Mouse (Mus musculus): ENCODE data around the gene Zbtb17. TPM values are rescaled to one million over a fixed set of nuclear protein-coding genes. Genes with fewer than 3 reads are reported as not detected.
A peak's percentile ranks its signal among the peaks of the same experiment; 100 is the strongest.

The Zbtb17 gene
- polyA plus RNA-seq (2012; rRNA removed), result 26.3 and 47.0 TPM in 2 replicates

GRCm38 (mm10) chr4:141444451-141445327, at the start of gene Zbtb17:
TSS of gene Zbtb17 (plus strand) at chr4:141444654.
- Histone ChIP-seq H3K27me3 (ENCODE audit: control insufficient read depth, insufficient read depth, low read length) (no peaks in the 10 kb centered on the region), H3K36me3 (ENCODE audit: control insufficient read depth, insufficient read depth, low read length) (peaks cover 9% of the 10 kb centered on the region), H3K27ac (ENCODE audit: insufficient read depth, low read depth, low read length) (peak within 1 kb of the TSS; percentile 29; the same call in 1 of the 2 replicates), H3K4me3 (ENCODE audit: low read depth, low read length) (peak within 1 kb of the TSS; percentile 93), H3K4me1 (ENCODE audit: control insufficient read depth, insufficient read depth, insufficient read length, low read length) (peaks cover 9% of the 10 kb centered on the region; the same call in 1 of the 2 replicates)
- no peak; the same call in none of the 2 replicates for TF ChIP-seq POLR2A (IDR thresholded peaks at IDR 0.05; ENCODE audit: low read depth, low read length)
- no peak for TF ChIP-seq CTCF (IDR thresholded peaks at IDR 0.05; ENCODE audit: extremely low read depth, insufficient read length, insufficient replicate concordance, low read depth, low read length)
- WGBS, result 1% methylated on average over 92 of the region's 102 CpGs

DNA sequence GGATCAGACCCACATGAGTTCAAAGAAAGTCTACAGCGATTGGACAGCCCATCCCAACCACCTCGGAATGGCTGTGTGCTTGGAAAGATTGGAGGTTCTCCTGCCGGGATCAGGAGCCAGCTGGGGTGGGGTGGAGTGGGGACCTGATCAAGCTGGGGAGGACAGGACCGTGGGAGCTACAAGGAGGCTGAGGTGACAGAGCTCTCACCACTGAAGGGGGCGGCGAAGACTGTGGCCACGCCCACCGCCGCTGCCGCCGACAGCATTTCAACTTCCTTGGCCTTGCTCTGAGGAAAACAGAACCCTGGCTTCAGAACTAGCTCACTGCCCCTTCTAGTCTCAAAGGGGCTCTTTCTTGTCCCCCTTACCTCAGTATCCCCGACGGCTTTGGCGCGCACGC, 49.7 kb upstream of the Zbtb17 start:
- 19% methylated on average over 16 of the region's 16 CpGs for WGBS
- Histone ChIP-seq H3K27me3 (ENCODE audit: control insufficient read depth, insufficient read depth, low read length) (no peaks in the 10 kb centered on the region), H3K4me3 (ENCODE audit: low read depth, low read length) (no peak overlapping the region), H3K27ac (ENCODE audit: insufficient read depth, low read depth, low read length) (no peak overlapping the region), H3K36me3 (ENCODE audit: control insufficient read depth, insufficient read depth, low read length) (no peaks in the 10 kb centered on the region), H3K4me1 (ENCODE audit: control insufficient read depth, insufficient read depth, insufficient read length, low read length) (no peaks in the 10 kb centered on the region; the same call in 1 of the 2 replicates)
- TF ChIP-seq POLR2A (IDR thresholded peaks at IDR 0.05; ENCODE audit: low read depth, low read length) (no peak), CTCF (IDR thresholded peaks at IDR 0.05; ENCODE audit: extremely low read depth, insufficient read length, insufficient replicate concordance, low read depth, low read length) (no peak)

DNA sequence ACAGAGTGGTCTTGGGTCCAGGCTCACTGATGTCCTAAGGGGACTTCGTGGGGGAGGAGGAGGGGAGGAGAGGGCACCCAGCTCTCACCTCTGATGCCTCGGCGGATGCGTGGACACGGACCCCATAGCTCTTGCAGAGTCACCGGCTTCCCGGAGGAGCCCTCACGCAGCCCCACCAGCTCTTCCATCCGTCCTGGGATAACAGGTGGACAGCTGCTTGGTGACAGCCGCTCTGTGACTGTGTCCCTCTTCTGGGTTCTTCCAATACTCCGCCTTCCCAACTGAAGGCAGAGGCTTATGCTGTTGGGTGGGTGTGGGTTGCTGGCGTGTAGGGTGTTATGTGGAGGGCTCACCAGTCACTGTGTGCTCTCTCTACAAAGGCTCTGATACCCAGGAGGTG, 46.6 kb upstream of the Zbtb17 start:
- H3K27ac ChIP-seq (ENCODE audit: insufficient read depth, low read depth, low read length), result no peak overlapping the region
- TF ChIP-seq POLR2A (IDR thresholded peaks at IDR 0.05; ENCODE audit: low read depth, low read length) (no peak), CTCF (IDR thresholded peaks at IDR 0.05; ENCODE audit: extremely low read depth, insufficient read length, insufficient replicate concordance, low read depth, low read length) (no peak)
- no peaks in the 10 kb centered on the region for H3K36me3 ChIP-seq (ENCODE audit: control insufficient read depth, insufficient read depth, low read length)
- no peak overlapping the region for H3K4me3 ChIP-seq (ENCODE audit: low read depth, low read length)
- H3K27me3 ChIP-seq (ENCODE audit: control insufficient read depth, insufficient read depth, low read length), result no peaks in the 10 kb centered on the region
- H3K4me1 ChIP-seq (ENCODE audit: control insufficient read depth, insufficient read depth, insufficient read length, low read length), result no peaks in the 10 kb centered on the region; the same call in 1 of the 2 replicates
- WGBS, result 84% methylated on average over 12 of the region's 12 CpGs

GRCm38 (mm10) chr4:141398545-141398944, 45.9 kb upstream of the Zbtb17 start, which contains the start of gene Clcnka:
TSS of gene Clcnka (minus strand) at chr4:141398724.
- H3K27me3 ChIP-seq (ENCODE audit: control insufficient read depth, insufficient read depth, low read length), result no peaks in the 10 kb centered on the region
- H3K36me3 ChIP-seq (ENCODE audit: control insufficient read depth, insufficient read depth, low read length), result no peaks in the 10 kb centered on the region
- no peak within 1 kb of the TSS for H3K4me3 ChIP-seq (ENCODE audit: low read depth, low read length)
- H3K4me1 ChIP-seq (ENCODE audit: control insufficient read depth, insufficient read depth, insufficient read length, low read length), result no peaks in the 10 kb centered on the region; the same call in 1 of the 2 replicates
- H3K27ac ChIP-seq (ENCODE audit: insufficient read depth, low read depth, low read length), result no peak within 1 kb of the TSS
- TF ChIP-seq CTCF (IDR thresholded peaks at IDR 0.05; ENCODE audit: extremely low read depth, insufficient read length, insufficient replicate concordance, low read depth, low read length) (no peak), POLR2A (IDR thresholded peaks at IDR 0.05; ENCODE audit: low read depth, low read length) (no peak)
- 40% methylated on average over 12 of the region's 12 CpGs for WGBS

DNA sequence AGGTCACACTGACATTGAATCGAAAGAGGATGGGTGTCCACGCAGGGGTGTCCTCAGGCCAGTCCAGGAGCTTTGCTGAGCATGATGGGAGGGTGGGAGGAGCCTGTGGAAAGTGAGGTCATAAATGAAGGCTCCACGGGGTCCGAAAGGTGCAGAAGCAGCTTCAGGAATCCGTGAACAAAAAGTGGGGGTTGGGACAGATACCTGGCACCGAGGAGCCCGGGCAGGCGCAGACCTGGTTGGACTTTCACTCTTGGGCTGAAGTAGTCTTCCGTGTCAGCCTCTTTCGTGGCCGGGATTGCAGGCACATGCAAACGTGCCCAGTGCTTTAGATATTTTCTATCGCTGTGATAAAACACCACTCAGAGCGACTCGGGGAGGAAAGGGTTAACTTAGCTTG, 44.3 kb upstream of the Zbtb17 start:
- H3K27ac ChIP-seq (ENCODE audit: insufficient read depth, low read depth, low read length), result no peak overlapping the region
- peaks cover 6% of the 10 kb centered on the region for H3K4me1 ChIP-seq (ENCODE audit: control insufficient read depth, insufficient read depth, insufficient read length, low read length)
- no peaks in the 10 kb centered on the region for H3K27me3 ChIP-seq (ENCODE audit: control insufficient read depth, insufficient read depth, low read length)
- no peak overlapping the region for H3K4me3 ChIP-seq (ENCODE audit: low read depth, low read length)
- no peaks in the 10 kb centered on the region for H3K36me3 ChIP-seq (ENCODE audit: control insufficient read depth, insufficient read depth, low read length)
- no peak for TF ChIP-seq CTCF (IDR thresholded peaks at IDR 0.05; ENCODE audit: extremely low read depth, insufficient read length, insufficient replicate concordance, low read depth, low read length)
- no peak for TF ChIP-seq POLR2A (IDR thresholded peaks at IDR 0.05; ENCODE audit: low read depth, low read length)
- WGBS, result 78% methylated on average over 15 of the region's 15 CpGs

DNA sequence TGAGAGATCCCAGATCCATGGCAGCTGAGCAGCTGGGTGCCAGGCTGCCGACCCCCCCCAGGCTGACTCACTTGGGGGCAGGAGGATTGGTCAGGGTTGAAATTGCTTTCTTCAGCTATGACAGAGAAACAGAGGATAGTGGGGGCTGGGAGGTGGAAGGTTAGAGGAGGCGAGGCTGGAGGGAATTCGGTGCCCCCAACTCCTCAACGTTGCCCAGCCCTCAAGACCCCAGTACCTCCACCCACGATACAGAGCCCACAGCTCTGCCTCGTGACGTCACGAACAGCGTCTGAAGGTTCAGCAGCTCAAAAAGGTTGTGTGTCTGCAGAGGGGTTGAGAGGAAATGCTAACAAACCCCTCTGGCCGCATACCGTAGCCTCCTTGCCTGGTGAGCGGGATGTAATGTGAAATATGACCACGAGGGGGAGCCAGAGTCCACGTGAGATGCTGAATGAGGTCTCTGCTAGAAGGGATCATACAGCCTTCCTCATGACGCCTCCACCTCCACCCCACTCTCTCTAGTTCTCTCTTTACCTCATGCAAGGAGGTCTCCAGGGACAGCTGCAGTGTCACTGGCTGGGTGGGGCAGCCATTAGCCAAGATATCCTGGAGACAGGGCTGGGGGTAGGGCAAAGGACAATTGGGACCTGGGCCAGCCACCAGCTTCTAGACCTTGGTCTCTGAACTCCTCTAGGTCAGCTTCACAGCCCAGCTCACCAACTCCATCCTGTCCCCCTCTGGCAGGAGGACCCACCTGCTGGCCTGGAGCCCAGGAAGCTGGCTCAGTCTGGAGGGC, 39.7 kb upstream of the Zbtb17 start:
- TF ChIP-seq CTCF (IDR thresholded peaks at IDR 0.05; ENCODE audit: extremely low read depth, insufficient read length, insufficient replicate concordance, low read depth, low read length) (peak; percentile 95), POLR2A (IDR thresholded peaks at IDR 0.05; ENCODE audit: low read depth, low read length) (no peak)

DNA sequence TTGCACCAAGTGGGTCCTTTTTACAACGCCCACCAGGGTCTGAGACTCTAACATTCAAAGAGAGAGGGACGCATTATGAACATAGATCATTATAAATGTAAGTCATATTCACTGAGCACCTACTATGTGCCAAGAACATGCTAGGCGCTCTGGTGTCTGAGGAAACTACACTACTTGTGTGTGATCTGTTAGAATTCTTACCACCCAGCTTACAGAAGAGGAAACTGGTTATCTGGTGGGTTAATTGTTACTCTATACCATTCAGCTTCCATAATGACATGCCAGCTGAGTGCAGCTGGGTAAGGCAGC, 39.2 kb upstream of the Zbtb17 start:
- no peak for TF ChIP-seq POLR2A (IDR thresholded peaks at IDR 0.05; ENCODE audit: low read depth, low read length)
- TF ChIP-seq CTCF (IDR thresholded peaks at IDR 0.05; ENCODE audit: extremely low read depth, insufficient read length, insufficient replicate concordance, low read depth, low read length), result no peak
- H3K36me3 ChIP-seq (ENCODE audit: control insufficient read depth, insufficient read depth, low read length), result no peaks in the 10 kb centered on the region

More for the DNA sequence above, 39.7 kb upstream of the Zbtb17 start:
- Histone ChIP-seq H3K4me1 (ENCODE audit: control insufficient read depth, insufficient read depth, insufficient read length, low read length) (peaks cover 13% of the 10 kb centered on the region), H3K27me3 (ENCODE audit: control insufficient read depth, insufficient read depth, low read length) (no peaks in the 10 kb centered on the region), H3K27ac (ENCODE audit: insufficient read depth, low read depth, low read length) (no peak overlapping the region), H3K36me3 (ENCODE audit: control insufficient read depth, insufficient read depth, low read length) (no peaks in the 10 kb centered on the region), H3K4me3 (ENCODE audit: low read depth, low read length) (no peak overlapping the region)
- 14% methylated on average over 15 of the region's 15 CpGs for WGBS

More for the DNA sequence above, 39.2 kb upstream of the Zbtb17 start:
- WGBS, result 66% methylated on average over 3 of the region's 3 CpGs
- no peak overlapping the region for H3K4me3 ChIP-seq (ENCODE audit: low read depth, low read length)
- peaks cover 13% of the 10 kb centered on the region for H3K4me1 ChIP-seq (ENCODE audit: control insufficient read depth, insufficient read depth, insufficient read length, low read length)
- H3K27me3 ChIP-seq (ENCODE audit: control insufficient read depth, insufficient read depth, low read length), result no peaks in the 10 kb centered on the region
- no peak overlapping the region for H3K27ac ChIP-seq (ENCODE audit: insufficient read depth, low read depth, low read length)

Measured in small intestine, adult 2 months (tissue).